Mouse (Mus musculus) B cell, adult 2 months (primary cell): ENCODE results near the gene Olfr702.
A peak's percentile ranks its signal among the peaks of the same experiment; 100 is the strongest.

Experiments used
- DNase-seq, 2 experiments: peaks; one replicate each; pipeline ENCODE4 v3.0.0; 2022

Olfr702 gene

GRCm38 (mm10) chr7:106833793-106834192, at the start of gene Olfr702:
Olfr702 (minus strand) TSS chr7:106833893.
- DNase-seq = no peak

DNA sequence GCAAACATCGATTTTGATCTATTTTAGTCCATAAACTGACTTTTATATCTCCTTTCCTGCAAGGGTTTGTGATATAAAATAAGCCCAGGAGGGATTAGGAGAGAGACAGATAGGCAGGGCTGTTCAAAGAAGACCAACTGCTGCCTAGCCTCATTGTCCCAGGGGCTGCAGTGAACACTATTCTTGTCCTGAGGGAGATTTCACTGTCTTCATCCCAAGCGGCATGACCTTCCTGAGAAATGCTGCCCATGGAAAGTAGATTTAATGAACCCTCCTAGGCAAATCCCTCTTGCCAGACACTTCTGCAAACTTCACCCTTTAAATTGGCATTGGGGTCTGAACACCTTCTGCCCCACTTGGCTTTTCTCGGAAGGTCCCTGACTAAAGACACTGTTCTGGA, 43.1 kb upstream of the Olfr702 start, which contains the start of gene Olfr705:
Gene Olfr705 (minus strand): TSS at position 101 of the 400 bp plus-strand sequence.
- no peak for DNase-seq

- DNase-seq = no peak
These were observed 29.2 kb upstream of the Olfr702 start, which contains the start of gene Olfr704 for GRCm38 (mm10) chr7:106862885-106863284. Olfr704 (plus strand) TSS chr7:106863185.

GRCm38 (mm10) chr7:106843060-106843459, 9.4 kb upstream of the Olfr702 start, which contains the start of gene Olfr703:
Olfr703 (plus strand) TSS chr7:106843360.
- DNase-seq = no peak

DNA sequence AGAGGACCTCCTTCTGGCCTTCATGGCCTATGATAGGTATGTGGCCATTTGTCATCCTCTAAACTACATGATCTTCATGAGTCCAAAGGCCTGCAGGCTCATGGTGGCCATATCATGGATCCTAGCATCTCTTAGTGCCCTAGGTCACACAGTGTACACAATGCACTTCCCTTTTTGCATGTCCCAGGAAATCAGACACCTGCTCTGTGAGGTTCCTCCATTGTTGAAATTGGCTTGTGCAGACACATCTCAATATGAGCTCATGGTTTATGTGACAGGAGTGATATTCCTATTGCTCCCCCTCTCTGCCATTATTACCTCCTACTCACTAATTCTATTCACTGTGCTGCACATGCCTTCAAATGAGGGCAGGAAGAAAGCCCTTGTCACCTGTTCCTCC, 15.3 kb downstream of the Olfr702 start:
- no peak for DNase-seq

GRCm38 (mm10) chr7:106815775-106816174, 17.9 kb downstream of the Olfr702 start:
- peak; percentile 34 to 47 for DNase-seq

GRCm38 (mm10) chr7:106813829-106814228, 19.9 kb downstream of the Olfr702 start, which contains the start of gene Olfr701:
Olfr701 (plus strand) TSS chr7:106814129.
- no peak for DNase-seq

DNA sequence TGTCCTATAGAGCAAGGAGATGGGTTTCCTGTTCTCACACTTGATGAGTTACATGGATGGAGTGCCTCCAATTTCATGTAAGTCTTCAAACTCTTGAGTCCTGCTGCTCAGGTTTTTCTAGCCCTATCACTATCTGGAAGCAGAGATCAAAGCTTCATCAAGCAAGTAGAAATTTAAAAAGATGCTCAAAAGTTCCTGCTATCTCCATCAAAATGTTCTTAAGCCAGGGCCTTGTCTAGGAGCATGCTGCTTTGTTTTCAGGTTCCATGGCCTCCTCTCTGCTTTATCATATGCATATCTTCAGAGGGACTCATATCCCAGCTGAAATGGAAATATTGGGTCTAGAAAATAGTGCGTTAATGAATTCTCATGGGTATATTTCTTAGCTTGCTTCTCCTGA, 25.0 kb downstream of the Olfr702 start, which contains the start of gene Olfr700:
Gene Olfr700 (minus strand): TSS at position 101 of the 400 bp plus-strand sequence.
- DNase-seq = no peak

DNA sequence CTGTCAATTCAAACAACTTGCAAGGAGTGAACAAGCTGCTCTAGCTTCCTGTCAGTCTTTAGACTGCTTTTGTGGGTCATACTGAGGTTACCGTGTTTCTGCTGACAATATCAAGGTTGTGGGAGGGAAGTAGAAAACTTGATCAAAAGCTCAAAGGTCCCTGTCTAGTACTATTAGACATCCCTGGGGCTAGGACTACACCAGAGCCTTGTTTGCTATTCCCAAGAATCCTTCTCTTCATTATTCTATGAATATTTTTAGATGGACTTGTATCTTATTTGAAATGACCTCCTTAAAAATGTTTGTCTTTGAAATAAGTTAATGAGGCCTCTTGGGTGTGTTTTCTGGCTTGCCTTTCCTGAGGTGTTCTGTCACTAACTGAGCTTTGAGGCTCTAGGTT, 40.6 kb downstream of the Olfr702 start, which contains the start of gene Olfr699:
Gene Olfr699 (minus strand): TSS at position 101 of the 400 bp plus-strand sequence.
- no peak for DNase-seq

DNA sequence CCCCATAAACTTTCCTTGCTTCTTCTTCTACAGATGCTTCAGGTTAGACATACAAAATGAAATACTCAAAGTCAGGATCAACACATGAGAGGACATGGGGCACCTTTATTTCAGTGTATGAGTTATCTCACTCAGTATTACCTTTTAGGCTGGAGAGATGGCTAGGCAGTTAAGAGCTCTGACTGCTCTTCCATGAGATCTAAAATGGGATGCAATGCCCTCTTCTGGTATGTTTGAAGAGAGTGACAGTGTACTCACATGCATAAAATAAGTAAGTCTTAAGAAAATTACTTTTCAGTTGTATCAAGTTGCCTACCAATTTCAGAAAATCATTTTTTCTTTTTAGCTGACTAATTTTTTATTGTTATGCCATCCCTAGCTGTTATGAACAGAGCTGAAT, 45.4 kb downstream of the Olfr702 start:
- DNase-seq = no peak
